Comparison of ENCODE assay signal across 8 mouse cellular contexts in genomic region chr6:97060074-97060681, GRCm38 (mm10). TPM values are rescaled to one million over a fixed set of nuclear protein-coding genes. Genes with fewer than 3 reads are reported as not detected.
A peak's percentile ranks its signal among the peaks of the same experiment; 100 is the strongest.
DNase-seq lines count a peak whose midpoint lies in the region; ATAC-seq and TF ChIP-seq lines count a peak whose summit lies in the region.

TSS of gene Fam19a4 (minus strand) at chr6:97060413.

- no peak for TF ChIP-seq CTCF in testis, adult 2 months (IDR thresholded peaks at IDR 0.05; ENCODE audit: control insufficient read depth, insufficient read depth, insufficient replicate concordance, low read depth, low read length)

- peak; percentile 40 to 47 for DNase-seq in cerebellum, postnatal 14 days
- no peak for DNase-seq in cerebellum, adult 18-20 months
- peak; percentile 71 for DNase-seq in ZHBTc4 (ENCODE audit: low read depth, low spot score)
- peak; percentile 44 for DNase-seq in forebrain, embryonic 14.5 days (ENCODE audit: low spot score)
- peak; percentile 60 for DNase-seq in kidney, postnatal 10 days
- peak; percentile 39 to 62 for DNase-seq in lung, postnatal 4 days
- no peak for DNase-seq in cerebellum, adult 9-10 months

- TF ChIP-seq POLR2A in testis, adult 2 months (IDR thresholded peaks at IDR 0.05; ENCODE audit: control insufficient read depth, low read depth, low read length) = no peak

- H3K9ac ChIP-seq in forebrain, embryonic 14.5 days (ENCODE audit: low read length) = peak within 1 kb of the TSS; percentile 35; the same call in 1 of the 2 replicates

- H3K4me2 ChIP-seq in forebrain, embryonic 14.5 days (ENCODE audit: low read length) = peak within 1 kb of the TSS; percentile 68

- H3K9me3 ChIP-seq in forebrain, embryonic 14.5 days (replicated peaks; ENCODE audit: control insufficient read depth, low read length) = no peaks in the 10 kb centered on the region

- H3K4me1 ChIP-seq in forebrain, embryonic 14.5 days (ENCODE audit: control insufficient read depth, insufficient read depth, low read length) = peaks cover 10% of the 10 kb centered on the region
- no peaks in the 10 kb centered on the region; the same call in 1 of the 2 replicates for H3K4me1 ChIP-seq in testis, adult 2 months (ENCODE audit: control insufficient read depth, insufficient read depth, low read length)

- under 1% methylated on average over 30 of the region's 30 CpGs for WGBS in forebrain, embryonic 14.5 days

- ATAC-seq in forebrain, embryonic 14.5 days = peak; percentile 80

- H3K27me3 ChIP-seq in forebrain, embryonic 14.5 days (replicated peaks; ENCODE audit: control insufficient read depth, insufficient read depth, low read length) = peaks cover 22% of the 10 kb centered on the region
- H3K27me3 ChIP-seq in testis, adult 2 months (ENCODE audit: control insufficient read depth, insufficient read depth, low read length) = no peaks in the 10 kb centered on the region

- H3K27ac ChIP-seq in forebrain, embryonic 14.5 days (ENCODE audit: low read depth, low read length) = no peak within 1 kb of the TSS
- H3K27ac ChIP-seq in testis, adult 2 months (ENCODE audit: control insufficient read depth, insufficient read depth, low read depth, low read length) = no peak within 1 kb of the TSS

- H3K36me3 ChIP-seq in forebrain, embryonic 14.5 days (ENCODE audit: control insufficient read depth, insufficient read depth, low read length) = no peaks in the 10 kb centered on the region
- no peaks in the 10 kb centered on the region for H3K36me3 ChIP-seq in testis, adult 2 months (ENCODE audit: control insufficient read depth, insufficient read depth, low read length)

- peak within 1 kb of the TSS; percentile 32 for H3K4me3 ChIP-seq in forebrain, embryonic 14.5 days (ENCODE audit: low read depth, low read length)
- peak within 1 kb of the TSS; percentile 28; the same call in 1 of the 2 replicates for H3K4me3 ChIP-seq in testis, adult 2 months (ENCODE audit: control insufficient read depth, low read depth, low read length)

RNA-seq across cellular contexts. Expression of gene Fam19a4, which starts in this region (rescaled TPM):
- 0.83 and 1.1 TPM in 2 replicates for polyA plus RNA-seq in forebrain, embryonic 14.5 days (2014; fragmentation: Nextera tagmentation; extraction: Ambion mirVana)
- polyA plus RNA-seq in testis, adult 2 months (2012; rRNA removed) = 1.0 and 1.1 TPM in 2 replicates

Comparison
In these comparisons a context has a peak if more than half of its experiments do, and no peak if none do; other contexts are left out.
1. DNase-seq: peak in cerebellum, postnatal 14 days (2 of 2), ZHBTc4 (single experiment), forebrain, embryonic 14.5 days (single experiment), kidney, postnatal 10 days (single experiment) and lung, postnatal 4 days (2 of 2); none in cerebellum, adult 18-20 months (0 of 2) and cerebellum, adult 9-10 months (single experiment).